Mouse (Mus musculus): ENCODE results near the gene Crb3. TPM values are rescaled to one million over a fixed set of nuclear protein-coding genes. Genes with fewer than 3 reads are reported as not detected.

The Crb3 gene
- polyA plus RNA-seq, 1 experiment from 2014 or later = 1.6 TPM

DNA sequence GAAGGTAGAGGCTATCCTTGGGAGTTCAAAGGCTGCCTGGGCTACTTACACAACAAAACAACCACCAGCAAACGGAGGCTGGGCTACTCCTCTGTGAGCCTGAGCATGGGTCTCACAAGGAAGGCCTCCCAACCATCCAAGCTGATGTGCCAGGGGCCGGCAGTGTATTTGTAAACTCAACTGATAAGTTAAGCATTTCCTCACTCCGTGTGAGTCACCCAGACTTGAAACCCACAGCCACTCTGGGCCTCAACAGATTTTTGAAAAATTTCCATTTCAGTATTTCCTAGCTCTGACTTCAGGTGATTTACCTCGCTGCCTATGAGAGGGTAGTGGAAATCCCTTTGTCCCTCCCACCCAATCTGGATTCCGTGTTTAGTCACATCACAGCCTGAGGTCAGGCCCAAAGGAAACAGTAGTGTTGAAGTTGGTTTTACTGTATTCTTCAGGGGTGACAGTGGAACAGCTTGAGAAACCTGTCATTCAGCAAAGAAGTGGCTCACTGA lies 49.8 kb downstream of the Crb3 start:
- WGBS = 65% methylated on average over 5 of the region's 5 CpGs
- no peak for ATAC-seq (ENCODE audit: low FRiP score)

DNA sequence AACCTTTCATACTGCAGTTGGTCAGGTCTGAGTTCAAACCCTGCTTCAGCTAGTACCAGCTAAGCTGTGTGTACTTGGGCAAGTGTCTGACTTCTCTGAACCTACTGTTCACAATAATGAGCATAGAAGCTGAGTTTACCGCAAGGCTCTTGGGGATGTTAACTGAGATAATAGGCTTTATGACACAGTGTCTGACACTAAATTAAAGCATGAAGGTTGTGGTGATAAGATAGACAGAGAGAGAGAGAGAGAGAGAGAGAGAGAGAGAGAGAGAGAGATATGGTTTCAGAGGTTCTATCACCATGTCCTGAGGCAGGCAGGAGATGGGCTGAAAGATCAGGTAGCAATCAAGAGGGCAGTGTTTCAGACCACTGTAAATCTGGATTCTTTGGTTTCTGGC lies 51.1 kb downstream of the Crb3 start:
- Histone ChIP-seq H3K27me3 (replicated peaks) (no peaks in the 10 kb centered on the region), H3K36me3 (no peaks in the 10 kb centered on the region), H3K9me3 (replicated peaks) (no peaks in the 10 kb centered on the region), H3K27ac (replicated peaks) (no peak overlapping the region), H3K4me1 (peaks cover 15% of the 10 kb centered on the region), H3K4me2 (no peak overlapping the region), H3K9ac (replicated peaks) (no peak overlapping the region), H3K4me3 (replicated peaks) (no peak overlapping the region)
- WGBS = 82% methylated on average over 1 of the region's 1 CpGs
- no peak for ATAC-seq (ENCODE audit: low FRiP score)

More for the DNA sequence above, 49.8 kb downstream of the Crb3 start:
- no peak overlapping the region for H3K9ac ChIP-seq (replicated peaks)
- H3K9me3 ChIP-seq (replicated peaks) = no peaks in the 10 kb centered on the region
- H3K4me2 ChIP-seq = no peak overlapping the region
- no peaks in the 10 kb centered on the region for H3K36me3 ChIP-seq
- no peak overlapping the region for H3K27ac ChIP-seq (replicated peaks)
- H3K4me1 ChIP-seq = peaks cover 23% of the 10 kb centered on the region
- H3K4me3 ChIP-seq (replicated peaks) = no peak overlapping the region
- H3K27me3 ChIP-seq (replicated peaks) = 0 out of 2 replicates have a peak, but pooled peaks cover 2% of the 10 kb centered on the region

DNA sequence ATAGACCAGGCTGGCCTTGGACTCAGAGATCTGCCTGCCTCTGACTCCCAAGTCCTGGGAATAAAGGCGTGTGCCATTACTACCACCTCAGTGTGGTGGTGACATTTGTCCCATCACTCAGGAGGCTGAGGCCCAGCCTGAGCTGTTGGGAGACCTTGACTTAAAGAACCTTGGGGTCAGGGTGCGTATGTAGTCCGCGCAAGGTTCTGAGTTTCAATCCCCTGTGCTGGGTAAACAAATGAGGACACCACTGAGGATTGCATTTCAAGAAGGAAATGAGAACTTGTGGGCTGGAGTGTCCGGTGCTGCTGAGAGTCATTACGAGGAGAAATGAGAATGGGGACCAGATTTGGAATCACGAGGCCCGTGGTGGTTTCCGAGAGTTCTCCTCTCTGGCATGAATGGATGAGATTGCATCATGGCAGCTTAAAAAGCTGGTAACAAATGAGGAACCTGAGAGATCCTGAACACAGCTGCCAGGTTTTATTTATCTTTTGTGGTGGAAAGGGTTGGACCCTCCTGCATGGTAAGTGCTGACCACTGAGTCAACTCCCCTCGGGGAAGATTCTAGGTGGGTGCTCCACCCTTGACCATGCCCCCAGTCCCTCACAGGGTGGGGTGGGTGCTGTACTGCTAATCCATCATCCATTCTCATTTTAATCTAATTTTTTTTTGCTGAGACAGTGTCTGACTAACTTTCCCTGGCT lies 54.0 kb downstream of the Crb3 start:
- Histone ChIP-seq H3K36me3 (no peaks in the 10 kb centered on the region), H3K9ac (replicated peaks) (no peak overlapping the region), H3K27ac (replicated peaks) (no peak overlapping the region), H3K27me3 (replicated peaks) (no peaks in the 10 kb centered on the region), H3K4me2 (no peak overlapping the region), H3K9me3 (replicated peaks) (no peaks in the 10 kb centered on the region), H3K4me3 (replicated peaks) (no peak overlapping the region), H3K4me1 (no peaks in the 10 kb centered on the region)
- WGBS = 88% methylated on average over 10 of the region's 10 CpGs
- no peak for ATAC-seq (ENCODE audit: low FRiP score)

Other genes starting within 250 kb of the Crb3 start
- 5.1 and 5.3 TPM in 2 replicates for gene Rfx2, start 228.1 kb upstream of the Crb3 start, polyA plus RNA-seq (2015; fragmentation: Nextera tagmentation; extraction: Ambion mirVana)
- gene Acsbg2, start 184.7 kb upstream of the Crb3 start, polyA plus RNA-seq (2015; fragmentation: Nextera tagmentation; extraction: Ambion mirVana) = not detected in 2 replicates
- 0.41 and 0.49 TPM in 2 replicates for gene 1700061G19Rik, start 183.6 kb upstream of the Crb3 start, polyA plus RNA-seq (2015; fragmentation: Nextera tagmentation; extraction: Ambion mirVana)
- 69.0 and 74.9 TPM in 2 replicates for gene Mllt1, start 123.7 kb upstream of the Crb3 start, polyA plus RNA-seq (2015; fragmentation: Nextera tagmentation; extraction: Ambion mirVana)
- not detected in 2 replicates for gene Acer1, start 77.0 kb upstream of the Crb3 start, polyA plus RNA-seq (2015; fragmentation: Nextera tagmentation; extraction: Ambion mirVana)
- gene Clpp, start 68.8 kb upstream of the Crb3 start, polyA plus RNA-seq (2015; fragmentation: Nextera tagmentation; extraction: Ambion mirVana) = 164 and 177 TPM in 2 replicates
- gene Alkbh7, start 61.8 kb upstream of the Crb3 start, polyA plus RNA-seq (2015; fragmentation: Nextera tagmentation; extraction: Ambion mirVana) = 56.2 and 59.4 TPM in 2 replicates
- 0.43 and 0.49 TPM in 2 replicates for gene Pspn, start 59.1 kb upstream of the Crb3 start, polyA plus RNA-seq (2015; fragmentation: Nextera tagmentation; extraction: Ambion mirVana)
- 63.2 and 70.7 TPM in 2 replicates for gene Gtf2f1, start 47.8 kb upstream of the Crb3 start, polyA plus RNA-seq (2015; fragmentation: Nextera tagmentation; extraction: Ambion mirVana)
- gene Gm17949, start 47.6 kb upstream of the Crb3 start, polyA plus RNA-seq (2015; fragmentation: Nextera tagmentation; extraction: Ambion mirVana) = 0.26 and 0.46 TPM in 2 replicates
- 25.8 and 29.1 TPM in 2 replicates for gene Khsrp, start 27.6 kb upstream of the Crb3 start, polyA plus RNA-seq (2015; fragmentation: Nextera tagmentation; extraction: Ambion mirVana)
- gene Slc25a41, start 17.5 kb upstream of the Crb3 start, polyA plus RNA-seq (2015; fragmentation: Nextera tagmentation; extraction: Ambion mirVana) = not detected in 2 replicates
- 42.7 and 43.7 TPM in 2 replicates for gene Slc25a23, start 758 bp downstream of the Crb3 start, polyA plus RNA-seq (2015; fragmentation: Nextera tagmentation; extraction: Ambion mirVana)
- 5.6 and 7.7 TPM in 2 replicates for gene Dennd1c, start 19.4 kb downstream of the Crb3 start, polyA plus RNA-seq (2015; fragmentation: Nextera tagmentation; extraction: Ambion mirVana)
- gene Tubb4a, start 28.7 kb downstream of the Crb3 start, polyA plus RNA-seq (2015; fragmentation: Nextera tagmentation; extraction: Ambion mirVana) = 309 and 350 TPM in 2 replicates
- 7.7 and 8.5 TPM in 2 replicates for gene Tnfsf9, start 46.2 kb downstream of the Crb3 start, polyA plus RNA-seq (2015; fragmentation: Nextera tagmentation; extraction: Ambion mirVana)
- 1.7 and 1.8 TPM in 2 replicates for gene Cd70, start 90.7 kb downstream of the Crb3 start, polyA plus RNA-seq (2015; fragmentation: Nextera tagmentation; extraction: Ambion mirVana)
- gene Tnfsf14, start 135.1 kb downstream of the Crb3 start, polyA plus RNA-seq (2015; fragmentation: Nextera tagmentation; extraction: Ambion mirVana) = 0.37 TPM in 1 of 2 replicates, not detected in the other
- 3.7 and 4.0 TPM in 2 replicates for gene C3, start 169.0 kb downstream of the Crb3 start, polyA plus RNA-seq (2015; fragmentation: Nextera tagmentation; extraction: Ambion mirVana)
- 23.3 and 27.6 TPM in 2 replicates for gene Gpr108, start 189.3 kb downstream of the Crb3 start, polyA plus RNA-seq (2015; fragmentation: Nextera tagmentation; extraction: Ambion mirVana)
- 9.3 and 15.9 TPM in 2 replicates for gene Trip10, start 190.3 kb downstream of the Crb3 start, polyA plus RNA-seq (2015; fragmentation: Nextera tagmentation; extraction: Ambion mirVana)
- gene Vav1, start 220.0 kb downstream of the Crb3 start, polyA plus RNA-seq (2015; fragmentation: Nextera tagmentation; extraction: Ambion mirVana) = 1.6 and 10.9 TPM in 2 replicates

Measured in neural tube, embryonic 15.5 days (tissue).